Mouse (Mus musculus): ENCODE data around the gene Slamf9. TPM values are rescaled to one million over a fixed set of nuclear protein-coding genes. Genes with fewer than 3 reads are reported as not detected.

Gene Slamf9
- polyA plus RNA-seq, 1 experiment from 2014 or later = 0.21 TPM

GRCm38 (mm10) chr1:172509235-172509634 lies 34.1 kb downstream of the Slamf9 start:
- Histone ChIP-seq H3K4me1 (peaks cover 12% of the 10 kb centered on the region), H3K36me3 (ENCODE audit: poor library complexity, severe bottlenecking) (no peaks in the 10 kb centered on the region)
- WGBS = 83% methylated on average over 5 of the region's 5 CpGs

DNA sequence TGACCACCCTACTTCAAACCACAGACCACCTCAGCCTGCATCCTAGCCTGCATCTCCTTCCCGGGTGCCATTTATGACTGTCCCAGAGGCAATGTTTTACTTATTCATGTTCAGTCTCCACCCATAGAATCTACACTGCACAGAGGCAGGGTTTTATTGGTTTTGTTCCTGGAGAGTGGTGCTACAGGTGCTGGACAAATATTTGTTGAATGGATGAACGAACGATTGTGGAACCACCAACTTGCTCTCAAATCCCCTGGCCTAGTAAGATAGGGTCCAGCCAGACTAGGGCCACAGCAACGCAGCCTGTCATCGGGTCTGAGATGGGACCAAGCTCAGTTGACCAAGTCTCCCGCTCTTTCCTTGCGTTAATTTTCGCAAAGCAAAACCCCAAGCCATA lies 34.8 kb downstream of the Slamf9 start:
- H3K36me3 ChIP-seq (ENCODE audit: poor library complexity, severe bottlenecking) = no peaks in the 10 kb centered on the region
- 53% methylated on average over 8 of the region's 8 CpGs for WGBS
- no peak for ATAC-seq
- no peaks in the 10 kb centered on the region for H3K27me3 ChIP-seq
- no peak overlapping the region for H3K9ac ChIP-seq
- H3K4me3 ChIP-seq = no peak overlapping the region
- peaks cover 5% of the 10 kb centered on the region for H3K4me1 ChIP-seq
- H3K4me2 ChIP-seq = no peak overlapping the region
- H3K27ac ChIP-seq = no peak overlapping the region
- no peaks in the 10 kb centered on the region for H3K9me3 ChIP-seq (replicated peaks)

More at GRCm38 (mm10) chr1:172509235-172509634, 34.1 kb downstream of the Slamf9 start:
- no peak overlapping the region for H3K4me2 ChIP-seq
- no peak overlapping the region for H3K9ac ChIP-seq
- no peak for ATAC-seq
- no peaks in the 10 kb centered on the region for H3K9me3 ChIP-seq (replicated peaks)
- no peak overlapping the region for H3K27ac ChIP-seq
- H3K27me3 ChIP-seq = no peaks in the 10 kb centered on the region
- no peak overlapping the region for H3K4me3 ChIP-seq

GRCm38 (mm10) chr1:172510421-172510972 lies 35.3 kb downstream of the Slamf9 start:
- peaks cover 5% of the 10 kb centered on the region for H3K4me1 ChIP-seq

DNA sequence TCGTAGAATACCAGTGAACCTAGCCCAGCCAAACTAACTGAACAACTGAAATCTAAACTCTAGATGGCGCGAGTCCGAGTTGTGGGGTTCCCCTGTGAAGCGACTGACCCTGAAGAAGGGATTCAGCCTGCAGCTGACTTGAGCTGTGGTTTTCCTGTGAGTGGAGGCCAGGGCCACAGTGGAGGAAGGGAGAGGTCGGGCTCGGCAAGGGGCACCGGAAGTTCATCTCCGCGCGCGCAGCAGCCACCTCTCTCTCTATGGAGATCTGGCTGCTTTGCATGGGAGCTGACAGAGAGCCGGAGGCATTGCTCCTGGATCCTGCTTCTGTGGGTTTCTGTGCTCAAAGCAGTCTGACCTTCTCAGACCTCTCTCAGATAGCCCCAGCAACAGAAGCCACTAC lies 37.8 kb downstream of the Slamf9 start:
- Histone ChIP-seq H3K4me1 (peaks cover 5% of the 10 kb centered on the region), H3K27me3 (no peaks in the 10 kb centered on the region), H3K9ac (no peak overlapping the region), H3K27ac (no peak overlapping the region), H3K4me3 (no peak overlapping the region), H3K9me3 (replicated peaks) (peaks cover 7% of the 10 kb centered on the region), H3K4me2 (peak overlapping the region; percentile 21; the same call in 1 of the 2 replicates), H3K36me3 (ENCODE audit: poor library complexity, severe bottlenecking) (no peaks in the 10 kb centered on the region)
- ATAC-seq = no peak
- WGBS = 38% methylated on average over 13 of the region's 13 CpGs

More at GRCm38 (mm10) chr1:172510421-172510972, 35.3 kb downstream of the Slamf9 start:
- H3K9me3 ChIP-seq (replicated peaks) = no peaks in the 10 kb centered on the region
- no peak overlapping the region for H3K27ac ChIP-seq
- no peak overlapping the region for H3K4me3 ChIP-seq
- no peak overlapping the region for H3K9ac ChIP-seq
- H3K27me3 ChIP-seq = no peaks in the 10 kb centered on the region
- H3K4me2 ChIP-seq = no peak overlapping the region
- WGBS = 21% methylated on average over 13 of the region's 13 CpGs
- no peaks in the 10 kb centered on the region for H3K36me3 ChIP-seq (ENCODE audit: poor library complexity, severe bottlenecking)
- ATAC-seq = no peak; the same call in 1 of the 2 replicates

- 89% methylated on average over 17 of the region's 17 CpGs for WGBS
- Histone ChIP-seq H3K36me3 (ENCODE audit: poor library complexity, severe bottlenecking) (no peaks in the 10 kb centered on the region), H3K4me1 (peaks cover 5% of the 10 kb centered on the region), H3K4me3 (no peak overlapping the region), H3K27ac (no peak overlapping the region), H3K9ac (no peak overlapping the region), H3K4me2 (no peak overlapping the region), H3K9me3 (replicated peaks) (peaks cover 7% of the 10 kb centered on the region), H3K27me3 (no peaks in the 10 kb centered on the region)
- no peak for ATAC-seq
These were observed 38.5 kb downstream of the Slamf9 start for GRCm38 (mm10) chr1:172513525-172514212.

DNA sequence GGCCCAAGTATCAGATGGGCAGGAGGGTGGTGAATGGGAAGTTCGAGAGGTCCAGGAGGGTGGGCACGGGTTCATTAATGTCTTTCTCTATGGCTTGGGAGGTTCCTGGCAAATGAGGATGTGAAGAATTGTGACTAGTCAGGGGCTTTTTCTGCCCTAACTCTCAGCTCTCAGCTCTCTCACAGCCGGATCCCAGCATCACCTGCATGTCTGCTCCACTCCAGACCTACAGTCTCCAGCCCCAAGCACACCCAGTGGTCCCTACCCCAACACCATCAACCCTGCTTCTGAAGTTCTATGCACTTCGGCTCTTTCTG lies 39.0 kb downstream of the Slamf9 start:
- Histone ChIP-seq H3K4me2 (no peak overlapping the region), H3K27ac (no peak overlapping the region), H3K36me3 (ENCODE audit: poor library complexity, severe bottlenecking) (no peaks in the 10 kb centered on the region), H3K9me3 (replicated peaks) (peaks cover 7% of the 10 kb centered on the region), H3K9ac (no peak overlapping the region), H3K4me3 (no peak overlapping the region), H3K27me3 (no peaks in the 10 kb centered on the region), H3K4me1 (peaks cover 5% of the 10 kb centered on the region)
- no peak for ATAC-seq
- WGBS = 85% methylated on average over 4 of the region's 4 CpGs

DNA sequence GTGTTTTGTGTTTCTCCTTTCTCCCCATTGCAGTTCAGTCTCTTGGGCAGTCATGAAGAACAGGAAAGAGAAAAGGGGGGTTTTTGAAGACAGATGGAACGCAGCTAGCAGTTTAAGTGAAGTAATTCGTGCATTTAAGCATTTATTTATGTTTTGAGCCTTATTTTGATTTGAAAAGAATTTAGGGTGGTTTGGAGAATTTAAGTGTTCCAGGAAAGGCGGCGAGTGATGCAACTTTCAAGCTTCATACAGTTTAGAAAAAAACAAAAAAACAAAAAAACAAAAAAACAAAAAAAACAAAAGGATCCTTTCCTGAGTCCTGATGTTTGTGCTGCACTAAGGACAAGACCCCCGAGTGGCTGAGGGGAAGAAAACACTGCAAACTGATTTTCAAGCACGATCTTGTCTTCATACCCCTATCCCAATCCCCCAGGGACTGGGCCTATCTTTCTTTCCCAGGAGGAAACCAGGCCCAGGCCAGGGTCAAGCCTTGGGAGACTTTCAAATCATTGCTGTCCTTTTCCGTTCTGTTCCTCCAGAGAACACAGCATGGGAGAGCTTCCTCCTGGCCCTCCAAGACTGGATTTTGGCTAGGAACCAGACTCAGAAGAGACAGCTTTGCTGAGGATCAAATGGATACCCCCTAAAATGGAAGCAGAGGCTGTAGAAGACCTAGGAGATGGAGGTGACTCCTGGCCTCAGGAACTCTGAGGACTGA lies 39.6 kb downstream of the Slamf9 start:
- ATAC-seq = no peak
- H3K4me3 ChIP-seq = no peak overlapping the region
- H3K27ac ChIP-seq = no peak overlapping the region
- 84% methylated on average over 7 of the region's 7 CpGs for WGBS
- no peaks in the 10 kb centered on the region for H3K27me3 ChIP-seq
- H3K4me2 ChIP-seq = no peak overlapping the region
- peaks cover 7% of the 10 kb centered on the region for H3K9me3 ChIP-seq (replicated peaks)
- no peaks in the 10 kb centered on the region for H3K36me3 ChIP-seq (ENCODE audit: poor library complexity, severe bottlenecking)
- peaks cover 5% of the 10 kb centered on the region for H3K4me1 ChIP-seq
- H3K9ac ChIP-seq = no peak overlapping the region

DNA sequence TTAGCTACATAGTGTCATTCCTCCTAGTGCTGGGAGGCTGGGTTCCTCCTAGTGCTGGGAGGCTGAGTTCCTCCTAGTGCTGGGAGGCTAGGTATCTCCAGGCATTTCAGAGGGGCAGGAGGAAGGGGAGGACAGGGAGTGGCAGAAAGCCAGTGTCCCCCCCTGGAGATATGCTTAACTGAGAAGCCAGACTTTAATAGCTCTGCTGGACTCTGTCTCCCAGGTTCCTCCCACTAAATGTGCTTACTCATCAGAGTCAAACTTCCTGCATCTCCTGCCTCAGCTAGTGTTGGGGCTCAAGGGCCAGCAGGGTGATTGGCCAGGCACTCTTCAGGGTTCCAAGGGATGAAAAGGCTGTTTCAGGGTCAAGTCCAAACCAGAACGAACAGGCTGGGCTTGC lies 40.2 kb downstream of the Slamf9 start:
- no peak overlapping the region for H3K4me3 ChIP-seq
- 76% methylated on average over 1 of the region's 1 CpGs for WGBS
- no peak overlapping the region for H3K4me2 ChIP-seq
- peaks cover 6% of the 10 kb centered on the region for H3K4me1 ChIP-seq
- no peaks in the 10 kb centered on the region for H3K27me3 ChIP-seq
- no peak overlapping the region for H3K9ac ChIP-seq
- H3K27ac ChIP-seq = no peak overlapping the region
- ATAC-seq = no peak
- H3K9me3 ChIP-seq (replicated peaks) = peaks cover 7% of the 10 kb centered on the region
- no peaks in the 10 kb centered on the region for H3K36me3 ChIP-seq (ENCODE audit: poor library complexity, severe bottlenecking)

DNA sequence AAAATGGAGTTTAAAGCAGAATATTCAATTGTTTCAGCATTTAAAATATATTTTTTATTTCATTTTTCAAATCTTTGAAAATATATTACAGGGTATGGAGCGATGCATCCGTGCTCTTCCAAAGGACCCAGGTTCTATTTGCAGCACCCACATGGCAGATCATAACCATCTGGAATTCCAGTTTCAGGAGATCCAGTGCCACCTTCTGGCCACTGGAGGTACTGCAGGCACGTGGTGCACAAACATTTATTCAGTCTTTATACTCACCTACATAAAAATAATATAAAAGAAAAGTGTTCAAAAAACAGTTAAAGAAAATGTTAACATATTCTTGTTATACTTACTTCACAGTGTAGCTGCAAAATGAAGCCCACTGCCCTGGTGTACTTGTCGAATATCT lies 42.9 kb downstream of the Slamf9 start:
- peaks cover 11% of the 10 kb centered on the region for H3K4me1 ChIP-seq
- H3K27me3 ChIP-seq = no peaks in the 10 kb centered on the region
- ATAC-seq = no peak
- no peaks in the 10 kb centered on the region for H3K36me3 ChIP-seq (ENCODE audit: poor library complexity, severe bottlenecking)
- H3K9me3 ChIP-seq (replicated peaks) = peaks cover 7% of the 10 kb centered on the region
- WGBS = 73% methylated on average over 4 of the region's 4 CpGs
- H3K9ac ChIP-seq = no peak overlapping the region
- no peak overlapping the region for H3K4me3 ChIP-seq
- no peak overlapping the region for H3K27ac ChIP-seq
- no peak overlapping the region for H3K4me2 ChIP-seq

- WGBS = 69% methylated on average over 6 of the region's 6 CpGs
- H3K27me3 ChIP-seq = no peaks in the 10 kb centered on the region
These were observed 44.5 kb downstream of the Slamf9 start for GRCm38 (mm10) chr1:172519644-172520043.

GRCm38 (mm10) chr1:172520576-172521440 lies 45.6 kb downstream of the Slamf9 start, which contains the start of gene Cfap45:
Gene Cfap45, plus strand, starts transcription at chr1:172520801.
- WGBS = 4% methylated on average over 28 of the region's 28 CpGs
- Histone ChIP-seq H3K36me3 (ENCODE audit: poor library complexity, severe bottlenecking) (no peaks in the 10 kb centered on the region), H3K9me3 (replicated peaks) (peaks cover 7% of the 10 kb centered on the region), H3K4me2 (peak within 1 kb of the TSS; percentile 61), H3K4me1 (peaks cover 11% of the 10 kb centered on the region), H3K27ac (no peak within 1 kb of the TSS), H3K4me3 (peak within 1 kb of the TSS; percentile 31), H3K27me3 (no peaks in the 10 kb centered on the region), H3K9ac (peak within 1 kb of the TSS; percentile 14; the same call in 1 of the 2 replicates)
- ATAC-seq = peak; percentile 95

More at GRCm38 (mm10) chr1:172519644-172520043, 44.5 kb downstream of the Slamf9 start:
- Histone ChIP-seq H3K27ac (no peak overlapping the region), H3K4me1 (peaks cover 11% of the 10 kb centered on the region), H3K36me3 (ENCODE audit: poor library complexity, severe bottlenecking) (no peaks in the 10 kb centered on the region), H3K4me3 (no peak overlapping the region), H3K9me3 (replicated peaks) (peaks cover 7% of the 10 kb centered on the region), H3K4me2 (no peak overlapping the region), H3K9ac (no peak overlapping the region)
- no peak for ATAC-seq

Data from forebrain, embryonic 13.5 days (tissue).